Mouse (Mus musculus): ENCODE data around the gene Chrna9. TPM values are rescaled to one million over a fixed set of nuclear protein-coding genes. Genes with fewer than 3 reads are reported as not detected.

Gene Chrna9
- polyA plus RNA-seq, 1 experiment, result not detected

- no peaks in the 10 kb centered on the region for H3K27me3 ChIP-seq (ENCODE audit: control insufficient read depth, insufficient read depth, insufficient read length)
- H3K79me2 ChIP-seq (ENCODE audit: control insufficient read depth, insufficient read depth), result no peaks in the 10 kb centered on the region
- no peaks in the 10 kb centered on the region for H3K36me3 ChIP-seq (ENCODE audit: control insufficient read depth, insufficient read depth)
- H3K4me3 ChIP-seq, result no peak overlapping the region
- no peak for TF ChIP-seq E2F4 (IDR thresholded peaks at IDR 0.05; ENCODE audit: insufficient read depth)
- no peak for TF ChIP-seq MYOG (IDR thresholded peaks at IDR 0.05; ENCODE audit: control insufficient read depth in 1 of 3, insufficient read depth in 1 of 3, insufficient read length in 2 of 3, low read depth in 2 of 3)
- no peak for TF ChIP-seq MYOD1 (IDR thresholded peaks at IDR 0.05; ENCODE audit: control insufficient read depth in 1 of 3, insufficient read length in 2 of 3, low read depth in 2 of 3)
- no peak for TF ChIP-seq TCF12 (IDR thresholded peaks at IDR 0.05; ENCODE audit: insufficient read depth, poor library complexity, severe bottlenecking)
- TF ChIP-seq USF1 (IDR thresholded peaks at IDR 0.05; ENCODE audit: low read depth), result no peak
- no peak for TF ChIP-seq TCF3 (IDR thresholded peaks at IDR 0.05; ENCODE audit: insufficient read length, low read depth)
- no peak for TF ChIP-seq REST (IDR thresholded peaks at IDR 0.05; ENCODE audit: insufficient read depth, insufficient read length)
- no peak for TF ChIP-seq POLR2A (IDR thresholded peaks at IDR 0.05; ENCODE audit: insufficient read length, low read depth)
- no peak for TF ChIP-seq CEBPB (IDR thresholded peaks at IDR 0.05; ENCODE audit: insufficient read depth, poor library complexity, severe bottlenecking)
- no peak for TF ChIP-seq POLR2AphosphoS2 (IDR thresholded peaks at IDR 0.05; ENCODE audit: insufficient read length, low read depth)
- no peak for TF ChIP-seq SRF (IDR thresholded peaks at IDR 0.05; ENCODE audit: control insufficient read depth, insufficient read length, low read depth)
- TF ChIP-seq MAX (IDR thresholded peaks at IDR 0.05; ENCODE audit: low read depth), result no peak
- no peak overlapping the region for H3ac ChIP-seq (ENCODE audit: control insufficient read depth, insufficient read length)
- H3K4me2 ChIP-seq (ENCODE audit: low read depth), result no peak overlapping the region
These were observed 63.1 kb downstream of the Chrna9 start for GRCm38 (mm10) chr5:65997813-65998212.

- no peak overlapping the region for H3K4me2 ChIP-seq (ENCODE audit: low read depth)
- H3ac ChIP-seq (ENCODE audit: control insufficient read depth, insufficient read length), result no peak overlapping the region
- H3K79me2 ChIP-seq (ENCODE audit: control insufficient read depth, insufficient read depth), result no peaks in the 10 kb centered on the region
- TF ChIP-seq MYOG (IDR thresholded peaks at IDR 0.05; ENCODE audit: control insufficient read depth in 1 of 3, insufficient read depth in 1 of 3, insufficient read length in 2 of 3, low read depth in 2 of 3), result no peak
- TF ChIP-seq POLR2A (IDR thresholded peaks at IDR 0.05; ENCODE audit: insufficient read length, low read depth), result no peak
- no peak for TF ChIP-seq E2F4 (IDR thresholded peaks at IDR 0.05; ENCODE audit: insufficient read depth)
- no peak for TF ChIP-seq MYOD1 (IDR thresholded peaks at IDR 0.05; ENCODE audit: control insufficient read depth in 1 of 3, insufficient read length in 2 of 3, low read depth in 2 of 3)
- no peak for TF ChIP-seq MAX (IDR thresholded peaks at IDR 0.05; ENCODE audit: low read depth)
- no peak for TF ChIP-seq REST (IDR thresholded peaks at IDR 0.05; ENCODE audit: insufficient read depth, insufficient read length)
- TF ChIP-seq TCF3 (IDR thresholded peaks at IDR 0.05; ENCODE audit: insufficient read length, low read depth), result no peak
- no peak for TF ChIP-seq CEBPB (IDR thresholded peaks at IDR 0.05; ENCODE audit: insufficient read depth, poor library complexity, severe bottlenecking)
- no peak for TF ChIP-seq USF1 (IDR thresholded peaks at IDR 0.05; ENCODE audit: low read depth)
- TF ChIP-seq SRF (IDR thresholded peaks at IDR 0.05; ENCODE audit: control insufficient read depth, insufficient read length, low read depth), result no peak
- no peak overlapping the region for H3K4me3 ChIP-seq
- H3K27me3 ChIP-seq (ENCODE audit: control insufficient read depth, insufficient read depth, insufficient read length), result no peaks in the 10 kb centered on the region
- no peaks in the 10 kb centered on the region for H3K36me3 ChIP-seq (ENCODE audit: control insufficient read depth, insufficient read depth)
These were observed 64.4 kb downstream of the Chrna9 start for GRCm38 (mm10) chr5:65999106-65999505.

GRCm38 (mm10) chr5:66000074-66000473 is 65.4 kb downstream of the Chrna9 start:
- TF ChIP-seq USF1 (IDR thresholded peaks at IDR 0.05; ENCODE audit: low read depth) (no peak), MYOG (IDR thresholded peaks at IDR 0.05; ENCODE audit: control insufficient read depth in 1 of 3, insufficient read depth in 1 of 3, insufficient read length in 2 of 3, low read depth in 2 of 3) (no peak), POLR2AphosphoS2 (IDR thresholded peaks at IDR 0.05; ENCODE audit: insufficient read length, low read depth) (no peak), CEBPB (IDR thresholded peaks at IDR 0.05; ENCODE audit: insufficient read depth, poor library complexity, severe bottlenecking) (no peak), E2F4 (IDR thresholded peaks at IDR 0.05; ENCODE audit: insufficient read depth) (no peak), SRF (IDR thresholded peaks at IDR 0.05; ENCODE audit: control insufficient read depth, insufficient read length, low read depth) (no peak), TCF3 (IDR thresholded peaks at IDR 0.05; ENCODE audit: insufficient read length, low read depth) (no peak), MYOD1 (IDR thresholded peaks at IDR 0.05; ENCODE audit: control insufficient read depth in 1 of 3, insufficient read length in 2 of 3, low read depth in 2 of 3) (no peak), REST (IDR thresholded peaks at IDR 0.05; ENCODE audit: insufficient read depth, insufficient read length) (no peak), POLR2A (IDR thresholded peaks at IDR 0.05; ENCODE audit: insufficient read length, low read depth) (no peak), TCF12 (IDR thresholded peaks at IDR 0.05; ENCODE audit: insufficient read depth, poor library complexity, severe bottlenecking) (no peak), MAX (IDR thresholded peaks at IDR 0.05; ENCODE audit: low read depth) (no peak)
- no peak overlapping the region for H3ac ChIP-seq (ENCODE audit: control insufficient read depth, insufficient read length)
- H3K79me2 ChIP-seq (ENCODE audit: control insufficient read depth, insufficient read depth), result no peaks in the 10 kb centered on the region
- no peaks in the 10 kb centered on the region for H3K27me3 ChIP-seq (ENCODE audit: control insufficient read depth, insufficient read depth, insufficient read length)
- H3K4me3 ChIP-seq, result no peak overlapping the region
- H3K36me3 ChIP-seq (ENCODE audit: control insufficient read depth, insufficient read depth), result no peaks in the 10 kb centered on the region
- H3K4me2 ChIP-seq (ENCODE audit: low read depth), result no peak overlapping the region

GRCm38 (mm10) chr5:66000567-66001125 is 65.9 kb downstream of the Chrna9 start:
- Histone ChIP-seq H3K4me3 (no peak overlapping the region), H3K79me2 (ENCODE audit: control insufficient read depth, insufficient read depth) (no peaks in the 10 kb centered on the region), H3K36me3 (ENCODE audit: control insufficient read depth, insufficient read depth) (no peaks in the 10 kb centered on the region), H3ac (ENCODE audit: control insufficient read depth, insufficient read length) (no peak overlapping the region), H3K27me3 (ENCODE audit: control insufficient read depth, insufficient read depth, insufficient read length) (no peaks in the 10 kb centered on the region), H3K4me2 (ENCODE audit: low read depth) (no peak overlapping the region)
- TF ChIP-seq TCF12 (IDR thresholded peaks at IDR 0.05; ENCODE audit: insufficient read depth, poor library complexity, severe bottlenecking) (no peak), POLR2A (IDR thresholded peaks at IDR 0.05; ENCODE audit: insufficient read length, low read depth) (no peak), USF1 (IDR thresholded peaks at IDR 0.05; ENCODE audit: low read depth) (no peak), MAX (IDR thresholded peaks at IDR 0.05; ENCODE audit: low read depth) (no peak), MYOD1 (IDR thresholded peaks at IDR 0.05; ENCODE audit: control insufficient read depth in 1 of 3, insufficient read length in 2 of 3, low read depth in 2 of 3) (no peak), REST (IDR thresholded peaks at IDR 0.05; ENCODE audit: insufficient read depth, insufficient read length) (no peak), SRF (IDR thresholded peaks at IDR 0.05; ENCODE audit: control insufficient read depth, insufficient read length, low read depth) (no peak), MYOG (IDR thresholded peaks at IDR 0.05; ENCODE audit: control insufficient read depth in 1 of 3, insufficient read depth in 1 of 3, insufficient read length in 2 of 3, low read depth in 2 of 3) (no peak), E2F4 (IDR thresholded peaks at IDR 0.05; ENCODE audit: insufficient read depth) (no peak), POLR2AphosphoS2 (IDR thresholded peaks at IDR 0.05; ENCODE audit: insufficient read length, low read depth) (no peak), CEBPB (IDR thresholded peaks at IDR 0.05; ENCODE audit: insufficient read depth, poor library complexity, severe bottlenecking) (no peak), TCF3 (IDR thresholded peaks at IDR 0.05; ENCODE audit: insufficient read length, low read depth) (no peak)
